Mouse (Mus musculus): ENCODE data around the gene Htra2. TPM values are rescaled to one million over a fixed set of nuclear protein-coding genes. Genes with fewer than 3 reads are reported as not detected.

The Htra2 gene
- polyA plus RNA-seq, 1 experiment, result 63.4 TPM

DNA sequence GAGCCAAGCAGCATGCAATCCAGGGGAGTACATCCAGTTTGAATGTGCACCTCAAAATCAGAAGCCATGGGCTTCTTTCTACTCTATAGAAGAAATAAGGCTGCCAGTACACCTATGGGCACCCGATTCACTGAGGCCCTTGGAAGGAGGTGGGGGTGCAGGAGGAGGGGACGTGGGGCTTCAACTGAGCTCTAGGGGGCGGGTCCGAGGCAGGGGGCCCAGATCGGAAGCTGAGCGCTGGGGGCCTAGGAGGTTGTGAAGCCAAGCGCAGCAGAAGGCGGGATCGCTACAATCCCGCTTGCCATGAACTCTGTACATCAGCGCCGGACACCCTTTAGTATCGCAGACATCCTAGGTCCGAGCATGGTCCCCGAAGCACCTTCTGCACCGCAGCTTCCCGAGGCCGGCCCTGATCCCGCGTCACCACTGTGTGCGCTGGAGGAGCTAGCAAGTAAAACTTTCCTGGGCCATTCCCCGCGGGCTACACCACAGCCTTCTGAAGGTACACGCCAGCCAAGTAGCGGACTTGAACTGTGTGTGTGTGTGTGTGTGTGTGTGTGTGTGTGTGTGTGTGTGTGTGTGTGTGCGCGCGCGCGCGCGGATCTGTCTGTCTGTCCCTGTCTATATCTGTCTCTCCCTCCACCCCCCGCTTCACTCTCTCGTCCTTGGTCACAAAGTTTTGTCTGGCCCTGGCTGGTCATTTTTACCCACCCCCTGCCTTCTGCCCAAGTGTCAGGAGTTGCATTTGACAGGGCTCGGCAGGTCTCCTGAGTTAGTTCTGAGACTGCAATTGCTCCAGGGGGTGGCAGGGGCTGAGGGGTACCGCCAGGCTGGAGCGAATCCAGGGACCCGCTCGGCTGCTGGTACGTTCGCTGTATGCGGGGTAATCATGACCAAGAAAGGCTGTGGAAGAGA is 31.3 kb upstream of the Htra2 start, which contains the start of gene Lbx2:
Lbx2 (plus strand) TSS at position 247 of the 915 bp plus-strand sequence.
- TF ChIP-seq POLR2A (IDR thresholded peaks at IDR 0.05; ENCODE audit: borderline replicate concordance, extremely low read depth, insufficient read depth, insufficient read length, poor library complexity, severe bottlenecking) (no peak), CTCF (IDR thresholded peaks at IDR 0.05; ENCODE audit: borderline replicate concordance, extremely low read depth, insufficient read depth, insufficient read length) (no peak)
- DNase-seq (ENCODE audit: low read depth), result no peak

DNA sequence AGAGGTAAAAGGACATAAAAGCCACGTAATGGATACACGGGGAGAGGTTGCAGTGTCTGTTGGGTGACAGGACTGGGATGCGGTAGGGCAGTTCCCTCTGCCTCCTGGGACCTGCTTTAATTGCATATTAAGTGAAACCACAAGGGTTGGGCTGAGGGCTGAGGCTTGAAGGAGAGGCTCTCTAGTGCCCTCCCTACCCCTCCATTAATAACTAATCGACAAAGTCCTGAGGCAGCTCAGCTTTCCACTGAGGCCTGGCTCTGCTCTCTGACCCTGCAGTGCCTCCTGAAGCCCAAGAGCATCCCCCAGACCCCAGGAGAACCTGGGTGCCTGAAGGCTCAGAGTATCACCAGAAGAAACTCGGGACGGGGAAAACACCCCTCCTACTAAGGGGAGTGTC is 29.4 kb upstream of the Htra2 start:
- TF ChIP-seq CTCF (IDR thresholded peaks at IDR 0.05; ENCODE audit: borderline replicate concordance, extremely low read depth, insufficient read depth, insufficient read length) (no peak), POLR2A (IDR thresholded peaks at IDR 0.05; ENCODE audit: borderline replicate concordance, extremely low read depth, insufficient read depth, insufficient read length, poor library complexity, severe bottlenecking) (no peak)
- DNase-seq (ENCODE audit: low read depth), result no peak

DNA sequence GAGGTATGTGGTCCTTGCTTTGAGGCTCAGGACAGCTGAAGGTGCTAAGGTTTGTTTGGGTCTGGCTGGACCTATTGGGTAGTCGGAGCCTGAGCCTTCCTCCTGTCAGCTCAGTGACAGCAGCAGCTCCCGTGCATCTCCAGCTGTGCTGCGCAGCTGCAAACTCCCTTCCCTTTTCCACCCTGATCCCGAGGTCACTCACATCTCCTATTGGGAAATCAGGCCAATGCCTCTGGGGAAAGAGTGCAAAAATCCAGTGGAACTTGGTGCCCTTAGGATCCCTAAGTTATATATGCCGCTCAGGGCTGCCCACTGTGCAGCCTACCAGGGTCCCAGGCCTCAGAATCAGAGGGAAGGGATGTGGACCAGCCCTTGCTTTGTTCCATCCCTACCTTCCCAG is 28.4 kb upstream of the Htra2 start:
- TF ChIP-seq CTCF (IDR thresholded peaks at IDR 0.05; ENCODE audit: borderline replicate concordance, extremely low read depth, insufficient read depth, insufficient read length), result no peak
- TF ChIP-seq POLR2A (IDR thresholded peaks at IDR 0.05; ENCODE audit: borderline replicate concordance, extremely low read depth, insufficient read depth, insufficient read length, poor library complexity, severe bottlenecking), result no peak
- no peak for DNase-seq (ENCODE audit: low read depth)

DNA sequence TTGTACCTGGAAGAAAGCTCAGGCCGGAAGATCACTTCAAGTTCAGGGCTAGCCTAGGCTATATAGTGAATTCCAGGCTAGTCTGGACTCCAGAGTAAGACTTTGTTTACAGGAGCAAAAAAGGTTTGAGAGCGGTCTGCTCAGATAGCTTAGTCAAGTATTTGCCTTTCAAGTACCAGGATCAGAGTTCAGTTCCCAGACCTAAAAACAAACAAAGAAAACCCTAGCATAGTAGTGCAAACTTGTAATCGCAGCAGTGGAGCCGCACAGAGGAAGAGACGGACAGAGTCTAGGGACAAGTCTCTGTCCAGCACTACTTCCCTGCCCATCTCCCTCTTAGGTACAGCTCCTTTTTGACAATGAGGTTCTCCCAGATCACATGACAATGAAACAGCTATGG is 25.1 kb upstream of the Htra2 start:
- no peak for DNase-seq (ENCODE audit: low read depth)
- TF ChIP-seq POLR2A (IDR thresholded peaks at IDR 0.05; ENCODE audit: borderline replicate concordance, extremely low read depth, insufficient read depth, insufficient read length, poor library complexity, severe bottlenecking) (no peak), CTCF (IDR thresholded peaks at IDR 0.05; ENCODE audit: borderline replicate concordance, extremely low read depth, insufficient read depth, insufficient read length) (no peak)

DNA sequence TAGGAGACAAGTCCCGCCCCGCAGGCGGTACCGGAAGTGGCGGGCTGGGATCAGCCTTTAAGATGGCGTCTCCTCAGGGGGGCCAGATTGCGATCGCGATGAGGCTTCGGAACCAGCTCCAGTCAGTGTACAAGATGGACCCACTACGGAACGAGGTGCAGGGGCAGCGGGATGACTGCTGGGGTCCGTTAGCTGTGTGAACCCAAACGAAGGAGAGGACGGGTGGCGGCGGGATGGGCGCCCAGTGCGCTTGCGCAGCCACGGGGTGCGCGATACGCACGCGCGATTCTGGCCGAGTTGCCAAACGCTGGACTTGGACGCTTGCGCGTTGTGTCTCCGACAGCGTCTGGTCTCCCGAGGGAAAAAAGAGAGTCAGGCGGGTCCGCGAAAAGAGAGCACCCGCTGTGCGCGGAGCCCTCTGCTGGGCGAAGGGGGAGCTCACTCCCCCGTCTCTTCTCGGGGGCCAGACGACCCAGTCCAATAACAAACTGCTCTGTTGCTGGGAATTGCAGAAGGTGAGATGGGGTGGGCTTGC is 23.3 kb upstream of the Htra2 start:
- DNase-seq (ENCODE audit: low read depth), result peak; percentile 99
- TF ChIP-seq POLR2A (IDR thresholded peaks at IDR 0.05; ENCODE audit: borderline replicate concordance, extremely low read depth, insufficient read depth, insufficient read length, poor library complexity, severe bottlenecking), result 0 out of 2 replicates have a peak, but pooled peaks have one; percentile 20
- peak; percentile 49; the same call in 1 of the 2 replicates for TF ChIP-seq CTCF (IDR thresholded peaks at IDR 0.05; ENCODE audit: borderline replicate concordance, extremely low read depth, insufficient read depth, insufficient read length)

DNA sequence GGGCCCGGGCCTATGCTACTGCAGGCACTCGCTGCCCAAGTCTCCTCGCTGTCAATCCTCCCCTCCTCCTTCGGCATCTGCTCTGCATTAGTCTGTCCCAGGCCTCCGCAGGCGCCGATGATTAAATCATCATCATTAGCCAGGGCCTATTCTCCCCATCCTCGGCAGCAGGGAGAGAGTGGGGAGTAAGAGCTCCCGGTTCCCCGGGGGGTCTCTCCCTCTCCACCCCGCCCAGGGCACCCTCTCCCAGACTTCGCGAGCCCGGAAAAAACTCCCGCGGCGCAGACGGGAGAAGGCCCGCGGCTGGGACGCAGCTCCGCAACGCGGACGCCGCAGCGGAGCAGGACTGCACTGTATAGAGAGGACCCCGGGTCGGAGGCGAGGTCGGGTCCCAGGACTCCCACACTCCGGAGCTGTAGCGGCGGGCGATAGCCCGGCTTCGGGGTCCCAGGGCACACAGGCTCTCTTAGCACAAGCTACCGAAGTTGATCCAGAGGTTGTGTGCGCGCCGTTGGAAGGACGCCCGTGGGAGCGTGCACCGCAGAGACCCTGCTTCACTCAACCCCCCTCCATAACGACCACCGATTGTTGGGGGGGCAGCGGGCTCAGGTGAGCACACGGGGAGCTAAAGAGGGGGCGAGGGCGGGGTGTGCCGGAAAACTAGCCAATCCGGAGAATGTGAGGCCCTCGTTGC is 22.7 kb upstream of the Htra2 start, which contains the start of gene Pcgf1:
Pcgf1 (plus strand) TSS at position 240 of the 694 bp plus-strand sequence.
- peak; percentile 53 for DNase-seq (ENCODE audit: low read depth)
- TF ChIP-seq CTCF (IDR thresholded peaks at IDR 0.05; ENCODE audit: borderline replicate concordance, extremely low read depth, insufficient read depth, insufficient read length), result no peak
- TF ChIP-seq POLR2A (IDR thresholded peaks at IDR 0.05; ENCODE audit: borderline replicate concordance, extremely low read depth, insufficient read depth, insufficient read length, poor library complexity, severe bottlenecking), result no peak; the same call in 1 of the 2 replicates

DNA sequence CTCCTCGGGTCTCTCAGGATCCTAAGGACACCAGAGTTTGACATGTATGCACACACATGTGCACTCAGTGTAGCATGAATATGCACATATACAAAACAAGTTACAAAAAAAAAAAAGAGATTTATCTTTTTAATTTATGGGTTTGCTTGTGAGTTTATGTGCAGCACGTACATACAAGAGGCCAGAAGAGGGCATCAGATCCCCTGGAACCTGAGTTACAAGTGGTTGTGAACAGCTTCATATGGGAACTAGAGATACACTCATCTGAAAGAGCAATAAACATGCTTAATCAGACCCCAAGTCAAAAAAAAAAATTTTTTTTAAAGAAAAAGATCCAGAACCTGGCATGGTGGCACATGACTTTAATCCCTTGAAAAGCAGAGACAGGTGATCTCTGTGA is 19.9 kb upstream of the Htra2 start:
- TF ChIP-seq CTCF (IDR thresholded peaks at IDR 0.05; ENCODE audit: borderline replicate concordance, extremely low read depth, insufficient read depth, insufficient read length) (no peak), POLR2A (IDR thresholded peaks at IDR 0.05; ENCODE audit: borderline replicate concordance, extremely low read depth, insufficient read depth, insufficient read length, poor library complexity, severe bottlenecking) (no peak)
- DNase-seq (ENCODE audit: low read depth), result peak; percentile 32

DNA sequence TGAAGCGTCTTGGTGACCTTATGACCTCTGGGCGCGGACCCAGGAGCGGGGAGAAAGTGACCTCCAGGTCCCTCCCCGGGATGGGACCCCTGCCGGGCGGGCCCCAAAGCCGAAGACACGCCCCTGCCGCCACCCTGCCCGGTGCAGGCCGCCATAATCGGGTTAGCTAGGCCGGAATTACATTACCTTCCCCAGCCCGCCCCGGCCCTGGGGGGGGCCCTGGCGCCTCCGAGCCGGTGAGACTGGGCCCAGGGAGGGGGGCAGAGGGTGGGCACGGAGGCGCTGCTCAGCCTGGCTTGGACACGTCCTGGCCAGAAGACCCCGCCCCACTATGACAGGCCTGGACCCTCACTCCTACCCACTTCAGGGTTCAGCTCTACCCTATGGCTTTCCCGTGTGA is 16.1 kb upstream of the Htra2 start:
- DNase-seq (ENCODE audit: low read depth), result no peak
- TF ChIP-seq POLR2A (IDR thresholded peaks at IDR 0.05; ENCODE audit: borderline replicate concordance, extremely low read depth, insufficient read depth, insufficient read length, poor library complexity, severe bottlenecking) (no peak), CTCF (IDR thresholded peaks at IDR 0.05; ENCODE audit: borderline replicate concordance, extremely low read depth, insufficient read depth, insufficient read length) (no peak)

DNA sequence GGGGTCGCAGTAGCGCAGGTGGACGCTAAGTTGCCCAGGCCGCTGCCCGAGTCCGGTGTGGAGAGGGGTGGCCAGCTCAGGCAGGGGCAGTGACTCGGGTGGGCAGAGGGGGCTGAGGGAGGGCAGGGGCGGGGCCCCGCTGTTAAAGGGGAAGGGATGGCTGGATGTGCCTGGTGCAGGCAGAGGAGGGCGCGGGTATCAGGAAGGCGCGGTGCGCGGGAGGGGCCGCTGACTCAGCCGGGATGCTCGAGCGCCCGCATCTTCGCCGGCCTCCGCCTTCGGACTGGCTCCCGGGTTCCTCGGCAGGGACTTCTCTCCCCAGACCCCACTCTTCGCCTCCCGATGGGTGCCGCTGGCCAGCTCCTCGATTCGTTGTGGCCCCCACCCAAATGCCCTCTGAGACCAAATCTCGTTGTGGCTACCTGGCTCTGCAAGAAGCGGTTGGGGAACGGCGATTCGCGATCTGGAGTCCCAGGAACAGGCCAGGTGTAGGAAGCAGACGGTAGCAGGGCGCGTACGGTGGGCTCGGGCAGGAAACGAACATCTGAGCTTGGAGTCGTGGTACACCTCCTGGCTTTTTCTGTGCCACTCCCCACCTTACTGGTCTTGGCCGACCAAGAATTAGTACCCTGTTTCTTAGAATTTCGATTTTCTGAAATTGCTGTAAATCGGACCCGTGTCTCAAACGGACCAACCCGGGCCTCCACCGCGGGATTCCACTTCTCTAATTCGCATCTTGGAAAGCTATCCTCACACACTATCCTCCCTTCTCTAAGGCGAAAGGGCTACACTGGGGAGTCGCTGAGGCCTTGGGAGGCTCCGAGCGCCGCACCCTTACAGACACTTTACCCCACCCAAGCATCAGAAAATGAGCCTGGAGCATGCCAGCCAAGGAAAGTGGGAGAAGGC is 15.5 kb upstream of the Htra2 start:
- TF ChIP-seq POLR2A (IDR thresholded peaks at IDR 0.05; ENCODE audit: borderline replicate concordance, extremely low read depth, insufficient read depth, insufficient read length, poor library complexity, severe bottlenecking), result no peak
- TF ChIP-seq CTCF (IDR thresholded peaks at IDR 0.05; ENCODE audit: borderline replicate concordance, extremely low read depth, insufficient read depth, insufficient read length), result no peak
- DNase-seq (ENCODE audit: low read depth), result peak; percentile 62

DNA sequence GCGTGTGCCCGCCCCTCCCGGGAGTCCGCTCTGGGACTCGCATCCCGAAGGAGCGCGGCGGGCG is 15.0 kb upstream of the Htra2 start, which contains the start of gene Tlx2:
Tlx2 (minus strand) TSS at position 47 of the 64 bp plus-strand sequence.
- no peak for TF ChIP-seq POLR2A (IDR thresholded peaks at IDR 0.05; ENCODE audit: borderline replicate concordance, extremely low read depth, insufficient read depth, insufficient read length, poor library complexity, severe bottlenecking)
- no peak for TF ChIP-seq CTCF (IDR thresholded peaks at IDR 0.05; ENCODE audit: borderline replicate concordance, extremely low read depth, insufficient read depth, insufficient read length)
- DNase-seq (ENCODE audit: low read depth), result no peak
